In the genomic region with DNA sequence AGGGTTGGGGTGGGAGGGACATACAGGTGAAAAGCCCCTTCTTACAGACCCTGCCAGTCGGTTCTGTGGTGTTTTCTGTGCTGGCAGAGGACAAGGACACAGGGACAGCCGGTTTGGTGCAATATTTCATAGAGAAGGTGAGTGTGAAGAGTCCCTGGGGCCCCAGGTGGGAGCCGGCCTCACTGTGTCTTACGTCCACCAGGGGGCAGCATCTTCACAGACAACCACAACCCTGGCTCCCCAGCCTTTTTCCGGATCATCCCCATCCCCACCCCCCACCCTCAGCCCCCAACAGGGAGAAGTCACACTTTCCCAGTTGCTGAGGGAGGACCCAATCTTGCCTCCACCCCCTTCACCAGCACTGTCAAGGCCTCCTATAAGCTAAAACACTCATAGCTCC, we compare ENCODE assay signal across 9 mouse cellular contexts. TPM values are rescaled to one million over a fixed set of nuclear protein-coding genes. Genes with fewer than 3 reads are reported as not detected.
DNase-seq lines count a peak whose midpoint lies in the region; ATAC-seq and TF ChIP-seq lines count a peak whose summit lies in the region.
"Had no signal": no experiment of that assay in that cellular context is flagged by ENCODE, and none has a peak within 500 bp of the region (broad histone marks: within the 10 kb centered on the region; RNA-seq: fewer than 3 reads in every experiment).

No protein-coding gene starts in this region.

- no peaks in the 10 kb centered on the region for H3K36me3 ChIP-seq in hindbrain, embryonic 13.5 days
- H3K36me3 ChIP-seq in liver, postnatal 0 days (replicated peaks; ENCODE audit: insufficient read depth, low read length): no peaks in the 10 kb centered on the region; the same call in 1 of the 2 replicates
- H3K36me3 ChIP-seq: stomach, embryonic 15.5 days had no signal

- ATAC-seq in hindbrain, embryonic 13.5 days (ENCODE audit: low FRiP score): peak; percentile 47; the same call in 1 of the 2 replicates
- ATAC-seq in liver, postnatal 0 days: no peak

- H3K27me3 ChIP-seq in hindbrain, embryonic 13.5 days: peaks cover 11% of the 10 kb centered on the region
- no peaks in the 10 kb centered on the region for H3K27me3 ChIP-seq in liver, postnatal 0 days (ENCODE audit: insufficient read depth, low read length)
- H3K27me3 ChIP-seq: stomach, embryonic 15.5 days had no signal

- H3K9me3 ChIP-seq in hindbrain, embryonic 13.5 days: no peaks in the 10 kb centered on the region
- no peaks in the 10 kb centered on the region for H3K9me3 ChIP-seq in liver, postnatal 0 days (ENCODE audit: low read length)
- H3K9me3 ChIP-seq: stomach, embryonic 15.5 days had no signal

- H3K4me1 ChIP-seq in hindbrain, embryonic 13.5 days (replicated peaks): peaks cover 7% of the 10 kb centered on the region
- no peaks in the 10 kb centered on the region for H3K4me1 ChIP-seq in liver, postnatal 0 days (ENCODE audit: insufficient read depth)
- H3K4me1 ChIP-seq: stomach, embryonic 15.5 days had no signal

- no peak for TF ChIP-seq EP300 in liver, postnatal 0 days (IDR thresholded peaks at IDR 0.05; ENCODE audit: low read depth)

- 0% methylated on average over 5 of the region's 5 CpGs for WGBS in hindbrain, embryonic 13.5 days
- WGBS in liver, postnatal 0 days (ENCODE audit: insufficient replicate concordance): 2% methylated on average over 5 of the region's 5 CpGs

- no peak overlapping the region for H3K4me3 ChIP-seq in hindbrain, embryonic 13.5 days
- H3K4me3 ChIP-seq in liver, postnatal 0 days (ENCODE audit: low read depth, low read length): no peak overlapping the region
- H3K4me3 ChIP-seq: stomach, embryonic 15.5 days had no signal

- no peak overlapping the region for H3K4me2 ChIP-seq in hindbrain, embryonic 13.5 days
- no peak overlapping the region for H3K4me2 ChIP-seq in liver, postnatal 0 days (ENCODE audit: low read depth, low read length)
- H3K4me2 ChIP-seq: stomach, embryonic 15.5 days had no signal

- H3K9ac ChIP-seq in hindbrain, embryonic 13.5 days: no peak overlapping the region
- no peak overlapping the region for H3K9ac ChIP-seq in liver, postnatal 0 days (replicated peaks)
- H3K9ac ChIP-seq: stomach, embryonic 15.5 days had no signal

- DNase-seq in adrenal gland, adult 18-20 months (ENCODE audit: low spot score in 2 of 2): peak; percentile 32 to 53
- DNase-seq in adrenal gland, postnatal 4 days (ENCODE audit: low spot score in 2 of 2): no peak
- DNase-seq in urinary bladder, postnatal 14 days (ENCODE audit: low spot score): peak; percentile 22
- no peak for DNase-seq in urinary bladder, adult 2 months (ENCODE audit: low spot score)
- DNase-seq in embryo, embryonic 11 days: peak; percentile 69
- peak; percentile 55 for DNase-seq in liver, postnatal 0 days
- DNase-seq in right cerebral cortex, postnatal 14 days: peak; percentile 58

- peak; percentile 74 for TF ChIP-seq CTCF in liver, postnatal 0 days (IDR thresholded peaks at IDR 0.05; ENCODE audit: low read depth)

- no peak overlapping the region for H3K27ac ChIP-seq in hindbrain, embryonic 13.5 days
- no peak overlapping the region for H3K27ac ChIP-seq in liver, postnatal 0 days (ENCODE audit: low read depth)
- H3K27ac ChIP-seq: stomach, embryonic 15.5 days had no signal

RNA-seq across cellular contexts. Expression of gene Cdhr2, which starts 15.7 kb away (rescaled TPM):
- under 1 TPM in 1 of 2 experiments, not detected in 1; 0.17 TPM for total RNA-seq in adrenal gland, adult 18-20 months (2021)
- total RNA-seq in adrenal gland, postnatal 4 days (2021): 1 to 10 TPM; 2.1 to 5.8 TPM
- polyA plus RNA-seq in urinary bladder, adult 2 months (2012; rRNA removed): 0.03 TPM in 2 replicates
- polyA plus RNA-seq in hindbrain, embryonic 13.5 days (2015; fragmentation: Nextera tagmentation; extraction: Ambion mirVana): 0.08 and 0.14 TPM in 2 replicates
- 7.0 TPM in 2 replicates for polyA plus RNA-seq in liver, postnatal 0 days (2015; fragmentation: Nextera tagmentation; extraction: Ambion mirVana)

RNA-seq across cellular contexts. Expression of gene Rnf44, which starts 23.2 kb away (rescaled TPM):
- 100 to 1,000 TPM in 1 of 2 experiments, 10 to 100 TPM in 1; 98.4 to 123 TPM for total RNA-seq in adrenal gland, adult 18-20 months (2021)
- 100 to 1,000 TPM; 134 to 137 TPM for total RNA-seq in adrenal gland, postnatal 4 days (2021)
- polyA plus RNA-seq in urinary bladder, adult 2 months (2012; rRNA removed): 69.3 and 86.5 TPM in 2 replicates
- polyA plus RNA-seq in hindbrain, embryonic 13.5 days (2015; fragmentation: Nextera tagmentation; extraction: Ambion mirVana): 86.8 and 87.6 TPM in 2 replicates
- polyA plus RNA-seq in liver, postnatal 0 days (2015; fragmentation: Nextera tagmentation; extraction: Ambion mirVana): 26.2 and 28.2 TPM in 2 replicates

RNA-seq across cellular contexts. Expression of gene Gprin1, which starts 32.8 kb away (rescaled TPM):
- total RNA-seq in adrenal gland, adult 18-20 months (2021): 1 to 10 TPM; 2.5 to 3.2 TPM
- total RNA-seq in adrenal gland, postnatal 4 days (2021): 10 to 100 TPM; 10.4 to 10.5 TPM
- polyA plus RNA-seq in urinary bladder, adult 2 months (2012; rRNA removed): 0.07 and 0.10 TPM in 2 replicates
- 6.5 and 6.9 TPM in 2 replicates for polyA plus RNA-seq in hindbrain, embryonic 13.5 days (2015; fragmentation: Nextera tagmentation; extraction: Ambion mirVana)
- not detected in 2 replicates for polyA plus RNA-seq in liver, postnatal 0 days (2015; fragmentation: Nextera tagmentation; extraction: Ambion mirVana)

RNA-seq across cellular contexts. Expression of gene Sncb, which starts 49.5 kb away (rescaled TPM):
- 1 to 10 TPM; 1.8 to 3.3 TPM for total RNA-seq in adrenal gland, adult 18-20 months (2021)
- 1 to 10 TPM; 3.9 to 4.7 TPM for total RNA-seq in adrenal gland, postnatal 4 days (2021)
- polyA plus RNA-seq in urinary bladder, adult 2 months (2012; rRNA removed): 0.08 and 0.18 TPM in 2 replicates
- 18.7 and 20.8 TPM in 2 replicates for polyA plus RNA-seq in hindbrain, embryonic 13.5 days (2015; fragmentation: Nextera tagmentation; extraction: Ambion mirVana)
- not detected in 2 replicates for polyA plus RNA-seq in liver, postnatal 0 days (2015; fragmentation: Nextera tagmentation; extraction: Ambion mirVana)

Comparison
In these comparisons a context has a peak if more than half of its experiments do, and no peak if none do; other contexts are left out.
1. DNase-seq: peak in adrenal gland, adult 18-20 months (2 of 2), urinary bladder, postnatal 14 days (single experiment), embryo, embryonic 11 days (single experiment), liver, postnatal 0 days (single experiment) and right cerebral cortex, postnatal 14 days (single experiment); none in adrenal gland, postnatal 4 days (0 of 2) and urinary bladder, adult 2 months (single experiment).